Mouse (Mus musculus) ES-Bruce4 (cell line): ENCODE measurements around the gene Ypel2.

Experiments
- CTCF ChIP-seq: IDR thresholded peaks from one replicate; pipeline ENCODE4 v1.8.1; 2011; ENCODE audit warnings: low read depth, low read length
- EP300 ChIP-seq: IDR thresholded peaks from 2 replicates; pipeline ENCODE4 v1.6.1; 2011; ENCODE audit warnings: low read depth, low read length; ENCODE audit not compliant: insufficient read depth
- POLR2A ChIP-seq: IDR thresholded peaks from one replicate; pipeline ENCODE4 v1.8.1; 2011; ENCODE audit warnings: low read length; ENCODE audit not compliant: insufficient read depth

GRCm38 (mm10) chr11:87015691-87016090, 22.2 kb upstream of the Ypel2 start:
- TF ChIP-seq POLR2A: no peak
- TF ChIP-seq CTCF: no peak
- no peak for TF ChIP-seq EP300
